Mouse (Mus musculus) C2C12 (cell line): ENCODE measurements around the gene Raet1e.

Experiments used
- CTCF ChIP-seq: IDR thresholded peaks from one replicate; pipeline ENCODE4 v1.5.1; 2011; ENCODE audit not compliant: control insufficient read depth, insufficient read depth, insufficient read length
- FOSL1 ChIP-seq: IDR thresholded peaks from one replicate; pipeline ENCODE4 v1.8.0; 2011; ENCODE audit warnings: mild to moderate bottlenecking, low read length; ENCODE audit not compliant: poor library complexity, insufficient read depth, severe bottlenecking
- MAX ChIP-seq: IDR thresholded peaks from one replicate; pipeline ENCODE4 v1.6.1; 2011; ENCODE audit warnings: mild to moderate bottlenecking, control low read depth
- MYOD1 ChIP-seq: IDR thresholded peaks from one replicate; pipeline ENCODE4 v1.6.1; 2011; ENCODE audit warnings: low read depth; ENCODE audit not compliant: control insufficient read depth, insufficient read length
- MYOG ChIP-seq: IDR thresholded peaks from one replicate; pipeline ENCODE4 v1.6.1; 2011; ENCODE audit not compliant: control insufficient read depth, insufficient read length; ENCODE audit errors: extremely low read depth
- USF1 ChIP-seq: IDR thresholded peaks from one replicate; pipeline ENCODE4 v1.6.1; 2011; ENCODE audit warnings: low read depth, mild to moderate bottlenecking, control low read depth, moderate library complexity

DNA sequence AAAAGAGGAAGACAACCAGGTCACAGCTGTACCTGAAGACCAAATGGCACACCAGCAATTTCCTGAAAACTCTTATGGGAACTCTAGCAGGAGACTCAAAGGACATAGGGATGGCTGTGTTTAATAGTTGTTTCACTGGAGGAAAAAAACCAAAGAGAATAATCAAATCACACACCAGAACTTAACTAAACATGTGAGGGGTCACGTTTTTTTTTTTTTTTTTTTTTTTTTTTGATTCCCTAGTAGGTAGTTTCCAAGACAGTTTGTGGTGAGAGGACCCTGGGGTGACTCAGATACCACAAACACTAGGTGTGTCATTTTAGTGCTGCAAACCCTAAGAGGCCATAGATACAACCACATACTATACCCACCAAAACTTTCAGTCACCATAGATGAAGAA, 137.3 kb downstream of the Raet1e start:
- TF ChIP-seq CTCF (no peak), USF1 (no peak), MAX (no peak), MYOD1 (no peak), MYOG (no peak), FOSL1 (no peak)
